Mouse (Mus musculus): Measurements from ENCODE around the gene Nr4a1.

DNA sequence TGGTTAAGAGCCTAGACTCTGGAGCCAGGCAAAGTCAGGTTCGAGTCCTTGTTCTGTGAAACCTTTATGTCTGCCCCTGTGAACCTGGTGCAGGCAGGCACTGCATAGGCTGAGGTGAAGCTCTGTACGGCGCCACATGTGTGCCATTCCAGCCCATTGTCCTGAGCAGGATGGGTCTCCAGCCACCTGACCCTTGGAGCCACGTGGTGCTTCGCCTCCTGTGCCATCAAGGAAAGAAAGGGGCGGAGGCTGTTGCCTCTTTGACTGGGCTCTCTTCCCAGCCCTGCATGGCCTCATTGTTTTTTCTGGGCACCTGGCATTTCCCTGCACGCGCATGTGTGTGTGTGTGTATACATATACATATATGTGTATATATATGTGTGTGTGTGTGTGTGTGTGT, 14.2 kb upstream of the Nr4a1 start:
- TF ChIP-seq CTCF (IDR thresholded peaks at IDR 0.05) (no peak), POLR2A (IDR thresholded peaks at IDR 0.05; ENCODE audit: insufficient read depth, low read depth, low read length) (no peak), EP300 (IDR thresholded peaks at IDR 0.05; ENCODE audit: insufficient read depth, low read depth, low read length) (no peak)

Measured in heart, adult 2 months (tissue).